Mouse (Mus musculus): ENCODE results near the gene Xpnpep1.

GRCm38 (mm10) chr19:53070870-53071269, 30.9 kb upstream of the Xpnpep1 start:
- no peak for TF ChIP-seq CTCF (IDR thresholded peaks at IDR 0.05; ENCODE audit: insufficient read depth, low read depth, low read length)
- TF ChIP-seq POLR2A (IDR thresholded peaks at IDR 0.05; ENCODE audit: insufficient read depth, low read depth, low read length), result no peak

Data from olfactory bulb, adult 2 months (tissue).